Mouse (Mus musculus) midbrain, postnatal 0 days (tissue): Measurements from ENCODE around the gene Fbxo17. TPM values are rescaled to one million over a fixed set of nuclear protein-coding genes. Genes with fewer than 3 reads are reported as not detected.

Experiments
- ATAC-seq: fragments of 200-750 bp; cut with Nextera tagmentation; 2 replicates; pipeline ENCODE4 v1.8.0; 2017; ENCODE audit warnings: moderate number of reproducible peaks, mild to moderate bottlenecking, moderate TSS enrichment, moderate library complexity; ENCODE audit not compliant: low FRiP score
- DNase-seq: peaks from one replicate; pipeline ENCODE4 v3.0.0-alpha.2; 2015; ENCODE audit warnings: low spot score
- H3K27ac ChIP-seq: fragments of 300-500 bp; sonication (generic); 2 replicates; pipeline ENCODE4 v1.5.1; 2014; ENCODE audit warnings: low read depth, mild to moderate bottlenecking, low read length, mixed read lengths
- H3K27me3 ChIP-seq: fragments of 300-500 bp; sonication (generic); 2 replicates; pipeline ENCODE4 v1.6.1; 2014; ENCODE audit warnings: low read length, control low read depth, mixed read lengths; ENCODE audit not compliant: insufficient read depth
- H3K36me3 ChIP-seq: fragments of 300-500 bp; sonication (generic); 2 replicates; pipeline ENCODE4 v1.6.1; 2014; ENCODE audit warnings: low read length, control low read depth, mixed read lengths; ENCODE audit not compliant: insufficient read depth
- H3K4me1 ChIP-seq: fragments of 300-500 bp; sonication (generic); 2 replicates; pipeline ENCODE4 v1.6.1; 2014; ENCODE audit warnings: mild to moderate bottlenecking, control low read depth, antibody characterized with exemption, low read length, mixed read lengths; ENCODE audit not compliant: insufficient read depth
- H3K4me2 ChIP-seq: fragments of 300-500 bp; sonication (generic); 2 replicates; pipeline ENCODE4 v1.6.1; 2014; ENCODE audit warnings: low read depth, mild to moderate bottlenecking, low read length, mixed read lengths; ENCODE audit not compliant: poor library complexity, severe bottlenecking
- H3K4me3 ChIP-seq: fragments of 300-500 bp; sonication (generic); 2 replicates; pipeline ENCODE4 v1.5.1; 2014; ENCODE audit warnings: low read depth, mild to moderate bottlenecking, low read length, moderate library complexity
- H3K9ac ChIP-seq: fragments of 300-500 bp; sonication (generic); replicated peaks from 2 replicates; pipeline ENCODE4 v1.6.1; 2014; ENCODE audit warnings: mild to moderate bottlenecking, low read length, moderate library complexity, mixed read lengths; ENCODE audit not compliant: poor library complexity, severe bottlenecking
- H3K9me3 ChIP-seq: fragments of 300-500 bp; sonication (generic); 2 replicates; pipeline ENCODE4 v1.6.1; 2016; ENCODE audit warnings: low read length, control low read depth
- CTCF ChIP-seq: IDR thresholded peaks from 2 replicates; pipeline ENCODE4 v1.5.1; 2016; ENCODE audit warnings: antibody characterized with exemption, mild to moderate bottlenecking
- WGBS: fragments of 180-500 bp; shearing (Covaris S2); extraction: QIAGEN DNeasy Blood & Tissue Kit; methylation state at CpG from one replicate; pipeline ENCODE4 v1.1.7; 2014; 5-methylcytosine and 5-hydroxymethylcytosine counted together
- polyA plus RNA-seq: library from polyadenylated mRNA; unstranded; fragments of >200 nt; fragmentation: Nextera tagmentation; extraction: Ambion mirVana; gene quantifications from 2 replicates; pipeline ENCODE4 v1.2.1, GENCODE M21; 2015
- total RNA-seq: library from RNA; depleted of rRNA; stranded (reverse); fragments of >200 nt; gene quantifications from 2 replicates; pipeline ENCODE4 v1.2.3, GENCODE M21; 2014

Gene Fbxo17
- total and polyA plus RNA-seq, 2 experiments from 2014 or later = 2.8 to 5.5 TPM

GRCm38 (mm10) chr7:28766173-28766879 is 49.7 kb downstream of the Fbxo17 start, which contains the start of gene Sirt2:
TSS of gene Sirt2 (plus strand) at chr7:28766735.
- peak; percentile 42; the same call in 1 of the 2 replicates for TF ChIP-seq CTCF
- no peak within 1 kb of the TSS for H3K27ac ChIP-seq
- peak within 1 kb of the TSS; percentile 68 for H3K4me2 ChIP-seq
- H3K27me3 ChIP-seq = no peaks in the 10 kb centered on the region
- peak; percentile 99 for DNase-seq
- peaks cover 17% of the 10 kb centered on the region; the same call in 1 of the 2 replicates for H3K4me1 ChIP-seq
- no peaks in the 10 kb centered on the region for H3K9me3 ChIP-seq
- peaks cover 8% of the 10 kb centered on the region for H3K36me3 ChIP-seq
- peak within 1 kb of the TSS; percentile 64 for H3K9ac ChIP-seq
- H3K4me3 ChIP-seq = peak within 1 kb of the TSS; percentile 72
- ATAC-seq = peak; percentile 98
- under 1% methylated on average over 45 of the region's 45 CpGs for WGBS

GRCm38 (mm10) chr7:28766910-28767309 is 50.3 kb downstream of the Fbxo17 start:
- DNase-seq = no peak
- no peak for TF ChIP-seq CTCF

GRCm38 (mm10) chr7:28767462-28767965 is 50.9 kb downstream of the Fbxo17 start, which contains the start of gene Nfkbib:
TSS of gene Nfkbib (minus strand) at chr7:28767512.
- Histone ChIP-seq H3K9ac (peak within 1 kb of the TSS; percentile 64), H3K27ac (no peak within 1 kb of the TSS), H3K4me3 (peak within 1 kb of the TSS; percentile 72), H3K27me3 (no peaks in the 10 kb centered on the region), H3K36me3 (0 out of 2 replicates have a peak, but pooled peaks cover 5% of the 10 kb centered on the region), H3K9me3 (no peaks in the 10 kb centered on the region), H3K4me1 (peaks cover 17% of the 10 kb centered on the region; the same call in 1 of the 2 replicates), H3K4me2 (peak within 1 kb of the TSS; percentile 53)
- 54% methylated on average over 7 of the region's 7 CpGs for WGBS
- no peak for DNase-seq
- no peak for ATAC-seq
- TF ChIP-seq CTCF = no peak

More at GRCm38 (mm10) chr7:28766910-28767309, 50.3 kb downstream of the Fbxo17 start:
- H3K4me3 ChIP-seq = peak overlapping the region; percentile 72
- peaks cover 17% of the 10 kb centered on the region; the same call in 1 of the 2 replicates for H3K4me1 ChIP-seq
- H3K9me3 ChIP-seq = no peaks in the 10 kb centered on the region
- peak overlapping the region; percentile 53 for H3K4me2 ChIP-seq
- no peaks in the 10 kb centered on the region for H3K27me3 ChIP-seq
- peak; percentile 12; the same call in 1 of the 2 replicates for ATAC-seq
- H3K36me3 ChIP-seq = peaks cover 4% of the 10 kb centered on the region
- under 1% methylated on average over 14 of the region's 14 CpGs for WGBS
- H3K9ac ChIP-seq = peak overlapping the region; percentile 55
- H3K27ac ChIP-seq = no peak overlapping the region

DNA sequence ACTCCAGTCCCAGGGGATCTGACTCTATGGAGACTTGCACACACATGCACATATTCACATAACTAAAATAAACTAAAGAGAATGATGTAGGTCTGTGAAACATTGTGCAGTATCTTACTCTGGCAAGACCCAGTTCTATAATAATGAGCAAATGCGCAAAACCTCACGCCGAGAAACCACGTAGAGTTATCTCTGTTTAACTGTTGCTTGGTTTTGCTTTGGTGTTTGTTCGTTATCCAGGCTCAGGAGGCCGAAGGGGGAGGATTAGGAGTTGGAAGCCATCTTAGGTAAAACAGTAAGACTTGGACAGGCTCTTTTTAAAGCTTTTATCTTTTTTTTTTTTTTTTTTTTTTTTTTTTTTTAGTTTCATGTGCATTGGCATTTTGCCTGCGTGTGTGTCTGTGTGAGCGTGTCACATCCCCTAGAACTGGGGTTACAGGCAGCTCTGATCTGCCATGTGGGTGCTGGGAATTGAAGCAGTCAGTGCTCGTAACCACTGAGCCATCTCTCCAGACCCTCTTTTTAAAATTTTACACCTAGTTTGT is 52.9 kb downstream of the Fbxo17 start:
- no peak for TF ChIP-seq CTCF
- H3K27ac ChIP-seq = no peak overlapping the region
- ATAC-seq (no peak), DNase-seq (no peak)
- H3K4me1 ChIP-seq = peaks cover 17% of the 10 kb centered on the region; the same call in 1 of the 2 replicates
- no peak overlapping the region for H3K4me3 ChIP-seq
- no peaks in the 10 kb centered on the region for H3K9me3 ChIP-seq
- H3K9ac ChIP-seq = no peak overlapping the region
- no peak overlapping the region for H3K4me2 ChIP-seq
- WGBS = 92% methylated on average over 9 of the region's 9 CpGs
- 0 out of 2 replicates have a peak, but pooled peaks cover 5% of the 10 kb centered on the region for H3K36me3 ChIP-seq
- no peaks in the 10 kb centered on the region for H3K27me3 ChIP-seq

- Histone ChIP-seq H3K27me3 (no peaks in the 10 kb centered on the region), H3K4me3 (no peak overlapping the region), H3K9me3 (no peaks in the 10 kb centered on the region), H3K4me1 (peaks cover 10% of the 10 kb centered on the region; the same call in 1 of the 2 replicates), H3K27ac (no peak overlapping the region), H3K36me3 (0 out of 2 replicates have a peak, but pooled peaks cover 5% of the 10 kb centered on the region), H3K4me2 (no peak overlapping the region), H3K9ac (no peak overlapping the region)
- DNase-seq (no peak), ATAC-seq (no peak)
- TF ChIP-seq CTCF = no peak
- WGBS = 89% methylated on average over 3 of the region's 3 CpGs
Observed at GRCm38 (mm10) chr7:28770309-28770708, 53.7 kb downstream of the Fbxo17 start.

DNA sequence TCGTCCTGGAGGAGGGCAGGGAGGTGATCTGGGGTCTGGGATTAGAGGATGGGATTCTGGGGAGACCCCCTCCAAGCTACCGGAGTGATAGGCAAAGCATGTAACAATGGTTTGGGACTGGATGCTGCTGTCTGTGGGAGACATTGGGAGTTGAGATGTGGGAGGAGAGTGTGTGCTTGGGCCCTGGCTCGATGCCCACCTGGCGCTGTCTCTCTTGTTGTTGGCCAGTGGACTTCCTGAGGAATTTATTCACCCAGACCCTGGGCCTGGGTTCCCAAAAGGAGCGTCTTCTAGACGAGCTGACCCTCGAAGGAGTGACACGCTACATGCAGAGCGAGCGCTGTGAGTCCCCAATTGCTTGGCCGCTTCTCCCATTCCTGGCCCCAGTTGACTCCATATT is 55.3 kb downstream of the Fbxo17 start:
- H3K4me1 ChIP-seq = peaks cover 7% of the 10 kb centered on the region; the same call in 1 of the 2 replicates
- DNase-seq (no peak), ATAC-seq (no peak)
- WGBS = 90% methylated on average over 11 of the region's 11 CpGs
- H3K4me2 ChIP-seq = no peak overlapping the region
- no peak for TF ChIP-seq CTCF
- H3K4me3 ChIP-seq = no peak overlapping the region
- no peak overlapping the region for H3K9ac ChIP-seq
- no peaks in the 10 kb centered on the region for H3K9me3 ChIP-seq
- H3K36me3 ChIP-seq = peaks cover 5% of the 10 kb centered on the region
- H3K27me3 ChIP-seq = no peaks in the 10 kb centered on the region
- H3K27ac ChIP-seq = no peak overlapping the region
